Mouse (Mus musculus) layer of hippocampus, adult 2 months (tissue): Measurements from ENCODE around the gene Etfdh. TPM values are rescaled to one million over a fixed set of nuclear protein-coding genes. Genes with fewer than 3 reads are reported as not detected.
"Not testable (repeated sequence)": the region's sequence is repeated elsewhere in the genome, so short reads cannot be mapped to it uniquely, and the experiment has no call there.

Source experiments
- DNase-seq, 2 experiments: peaks; one replicate each; pipeline ENCODE4 v3.0.0; 2022; ENCODE audit warnings: low spot score in 2 of 2
- H3K27ac ChIP-seq: fragments of 200-600 bp; 2 replicates; pipeline ENCODE4 v1.8.1; 2022
- H3K4me3 ChIP-seq: fragments of 200-600 bp; 2 replicates; pipeline ENCODE4 v1.8.1; 2022; ENCODE audit warnings: mild to moderate bottlenecking
- CTCF ChIP-seq: fragments of 200-600 bp; conservative IDR thresholded peaks from 2 replicates; pipeline ENCODE4 v1.8.1; 2022; ENCODE audit warnings: antibody characterized with exemption, mild to moderate bottlenecking, moderate library complexity
- total RNA-seq, 2 experiments: library from RNA; stranded (reverse); gene quantifications; 2 replicates each; pipeline ENCODE4 v1.2.3; 2021

The Etfdh gene
- total RNA-seq, 2 experiments from 2014 or later = 28.6 to 28.8 TPM

- TF ChIP-seq CTCF = no peak
- no peak for DNase-seq
- Histone ChIP-seq H3K4me3 (no peak overlapping the region), H3K27ac (no peak overlapping the region)
Observed at GRCm38 (mm10) chr3:79574336-79574735, 55.0 kb downstream of the Etfdh start.

DNA sequence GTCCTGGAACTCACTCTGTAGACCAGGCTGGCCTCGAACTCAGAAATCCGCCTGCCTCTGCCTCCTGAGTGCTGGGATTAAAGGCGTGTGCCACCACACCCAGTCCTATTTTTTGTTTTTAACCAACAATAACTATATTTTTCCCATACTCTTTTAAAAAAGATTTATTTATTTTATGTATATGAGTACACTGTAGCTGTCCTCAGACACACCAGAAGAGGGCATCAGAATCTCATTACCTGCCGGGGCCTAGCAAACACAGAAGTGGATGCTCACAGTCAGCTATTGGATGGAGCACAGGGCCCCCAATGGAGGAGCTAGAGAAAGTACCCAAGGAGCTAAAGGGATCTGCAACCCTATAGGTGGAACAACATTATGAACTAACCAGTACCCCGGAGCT is 55.9 kb downstream of the Etfdh start:
- H3K4me3 ChIP-seq, DNase-seq, H3K27ac ChIP-seq: not testable (repeated sequence)

DNA sequence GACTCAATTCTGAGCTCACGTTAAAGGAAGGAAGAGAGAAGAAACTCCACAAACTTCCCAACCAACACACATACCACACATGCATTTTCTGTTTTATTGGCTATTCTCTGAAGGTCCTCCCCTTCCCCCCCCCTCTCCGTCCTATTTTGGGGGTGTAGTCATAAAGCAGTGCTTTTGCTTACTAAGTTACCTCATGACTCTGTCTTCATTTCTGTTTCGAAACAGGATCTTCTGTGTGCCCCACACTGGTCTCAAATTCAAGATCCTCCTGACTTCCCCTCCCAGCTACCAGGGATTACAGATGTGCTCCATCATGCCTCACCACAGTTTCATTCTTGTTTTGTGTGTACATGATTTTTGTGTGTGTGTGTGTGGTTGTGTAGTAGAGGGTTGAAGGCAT is 56.9 kb downstream of the Etfdh start:
- no peak for DNase-seq
- TF ChIP-seq CTCF = no peak
- Histone ChIP-seq H3K27ac (no peak overlapping the region), H3K4me3 (no peak overlapping the region)

GRCm38 (mm10) chr3:79569351-79569681 is 60.0 kb downstream of the Etfdh start:
- no peak for TF ChIP-seq CTCF
- no peak for DNase-seq
- H3K27ac ChIP-seq = no peak overlapping the region
- no peak overlapping the region for H3K4me3 ChIP-seq

DNA sequence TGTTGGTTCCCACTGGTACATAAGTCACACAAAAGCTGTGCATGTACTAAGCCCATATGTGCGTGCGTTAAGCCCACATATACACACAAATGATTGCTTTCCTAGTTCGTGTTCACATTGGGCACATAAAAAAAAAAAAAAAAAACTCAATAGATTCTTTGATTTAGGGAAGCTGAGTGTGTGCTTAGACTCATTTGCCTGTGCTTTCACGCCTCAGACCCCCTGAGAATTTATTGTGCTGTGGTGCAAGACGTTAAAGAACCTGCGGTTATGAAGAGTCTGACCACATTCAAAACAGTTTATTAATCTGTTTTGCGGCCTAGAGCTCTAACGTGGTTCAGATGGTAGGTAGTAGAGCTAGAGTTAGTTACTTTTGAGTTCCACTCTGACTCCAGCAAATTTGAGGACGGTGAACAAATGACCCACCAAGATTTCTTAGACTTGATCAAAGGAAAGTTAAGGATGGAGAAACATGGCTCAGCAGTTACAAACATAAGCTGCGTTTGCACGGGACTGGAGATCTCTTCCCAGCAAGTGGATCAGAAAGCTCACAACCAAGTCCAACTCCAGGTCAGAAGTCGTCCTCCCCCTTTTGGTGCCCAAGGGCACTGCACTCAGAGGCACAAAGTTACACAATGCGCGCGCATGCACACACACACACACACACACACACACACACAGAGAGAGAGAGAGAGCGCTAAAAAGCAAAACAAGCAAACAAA is 60.5 kb downstream of the Etfdh start:
- no peak for DNase-seq
- TF ChIP-seq CTCF = no peak
- peak overlapping the region; percentile 85; the same call in 1 of the 2 replicates for H3K27ac ChIP-seq
- peak overlapping the region; percentile 62; the same call in 1 of the 2 replicates for H3K4me3 ChIP-seq

DNA sequence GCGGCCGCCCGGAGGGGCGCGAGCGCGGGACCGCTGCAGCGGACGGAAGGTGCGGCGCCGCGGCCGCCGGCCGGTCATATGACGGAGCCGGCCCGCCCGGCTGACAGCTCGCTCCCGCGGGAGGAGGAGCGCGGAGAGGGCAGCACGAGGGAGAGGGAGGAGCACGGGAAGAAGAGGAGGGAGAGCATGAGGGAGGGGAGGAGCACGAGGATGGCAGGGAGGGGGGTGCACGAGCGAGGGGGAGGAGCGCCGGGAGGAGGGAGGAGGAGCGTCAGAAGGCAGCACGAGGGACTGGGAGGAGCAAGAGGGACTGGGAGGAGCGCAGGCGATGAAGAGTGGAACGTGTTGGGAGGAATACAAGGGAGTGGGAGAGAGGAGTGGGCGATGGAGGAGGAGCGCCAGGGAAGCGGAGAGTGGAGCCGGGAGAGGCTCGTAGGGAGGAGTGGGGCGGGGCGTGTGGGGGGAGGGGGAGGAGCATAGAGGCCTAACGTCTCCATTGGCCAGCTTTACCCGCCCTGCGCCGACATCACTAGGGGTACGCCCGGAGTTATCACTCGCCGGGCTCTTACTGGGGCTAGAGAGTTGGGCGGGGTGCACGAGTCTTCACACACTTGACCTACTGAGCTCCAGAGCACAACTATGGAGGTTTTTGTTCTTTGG is 61.5 kb downstream of the Etfdh start, which contains the start of gene Fnip2:
Fnip2 (minus strand) TSS at position 94 of the 660 bp plus-strand sequence.
- TF ChIP-seq CTCF = no peak
- Histone ChIP-seq H3K4me3 (peak within 1 kb of the TSS; percentile 62), H3K27ac (peak within 1 kb of the TSS; percentile 85)
- peak; percentile 85 to 94 for DNase-seq

- TF ChIP-seq CTCF = no peak
- peak in 1 of 2 experiments; percentile 24 for DNase-seq
- H3K27ac ChIP-seq = peak overlapping the region; percentile 78
Observed at GRCm38 (mm10) chr3:79566716-79567691, 62.3 kb downstream of the Etfdh start.

DNA sequence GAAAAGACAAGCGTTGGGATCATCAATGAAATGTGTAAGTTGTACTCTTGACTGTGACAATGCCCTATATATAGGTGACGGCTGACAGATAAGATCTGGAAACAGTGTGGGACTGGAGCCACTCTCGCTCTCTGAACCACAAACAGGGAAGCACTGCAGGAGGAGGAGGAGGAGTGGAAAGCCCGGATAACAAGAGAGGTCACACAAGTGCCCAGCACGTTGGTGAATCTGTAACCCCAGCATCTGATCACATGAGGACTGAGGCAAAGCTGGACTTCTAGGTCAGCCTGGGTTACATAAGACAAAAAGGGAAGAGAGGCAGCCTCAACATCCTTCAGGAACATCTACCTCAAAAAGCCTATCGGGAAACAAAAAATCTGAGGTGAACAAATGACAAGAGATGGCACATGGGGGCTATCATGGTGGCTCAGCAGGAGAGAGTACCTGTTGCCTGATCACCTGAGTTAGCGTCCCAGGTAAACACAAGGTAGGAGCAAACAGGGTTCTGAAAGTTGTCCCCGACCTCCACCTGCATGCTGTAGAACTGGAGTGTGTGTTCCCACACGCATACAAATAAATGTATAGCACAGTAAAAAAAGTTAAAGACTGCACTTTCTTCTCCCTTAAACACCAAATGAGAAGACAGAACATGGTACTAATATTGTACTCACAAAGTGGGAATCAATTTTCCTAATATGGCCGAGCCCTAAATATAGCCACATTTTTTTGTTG is 64.3 kb downstream of the Etfdh start:
- TF ChIP-seq CTCF = no peak
- Histone ChIP-seq H3K27ac (no peak overlapping the region), H3K4me3 (no peak overlapping the region)
- DNase-seq = no peak

More at GRCm38 (mm10) chr3:79566716-79567691, 62.3 kb downstream of the Etfdh start:
- H3K4me3 ChIP-seq = peak overlapping the region; percentile 62

- Histone ChIP-seq H3K27ac (no peak overlapping the region), H3K4me3 (no peak overlapping the region)
- no peak for TF ChIP-seq CTCF
- no peak for DNase-seq
Observed at GRCm38 (mm10) chr3:79563511-79563910, 65.8 kb downstream of the Etfdh start.

- DNase-seq = no peak
- no peak overlapping the region for H3K27ac ChIP-seq
- H3K4me3 ChIP-seq = no peak overlapping the region
- no peak for TF ChIP-seq CTCF
Observed at GRCm38 (mm10) chr3:79561784-79562715, 67.2 kb downstream of the Etfdh start.

- Histone ChIP-seq H3K4me3 (no peak overlapping the region), H3K27ac (no peak overlapping the region)
- DNase-seq = no peak
- no peak for TF ChIP-seq CTCF
Observed at GRCm38 (mm10) chr3:79560555-79560954, 68.7 kb downstream of the Etfdh start.
